Mouse (Mus musculus): ENCODE data around the gene Arnt2. TPM values are rescaled to one million over a fixed set of nuclear protein-coding genes. Genes with fewer than 3 reads are reported as not detected.

Arnt2 gene
- polyA plus RNA-seq, 1 experiment = 2.5 TPM

GRCm38 (mm10) chr7:84315353-84316003 lies 94.5 kb downstream of the Arnt2 start:
- Histone ChIP-seq H3K4me3 (replicated peaks; ENCODE audit: control insufficient read depth, low read depth, low read length) (no peak overlapping the region), H3K27ac (ENCODE audit: control insufficient read depth, insufficient read depth, low read depth, low read length, poor library complexity) (no peak overlapping the region), H3K4me1 (ENCODE audit: control insufficient read depth, insufficient read depth, low read length) (no peaks in the 10 kb centered on the region)
- WGBS = 50% methylated on average over 7 of the region's 7 CpGs
- TF ChIP-seq POLR2A (IDR thresholded peaks at IDR 0.05; ENCODE audit: borderline replicate concordance, control insufficient read depth, low read depth, low read length) (no peak), CTCF (IDR thresholded peaks at IDR 0.05; ENCODE audit: control insufficient read depth, insufficient read depth, low read length) (peak; percentile 33; the same call in 1 of the 2 replicates)

- no peak overlapping the region for H3K4me3 ChIP-seq (replicated peaks; ENCODE audit: control insufficient read depth, low read depth, low read length)
- H3K27ac ChIP-seq (ENCODE audit: control insufficient read depth, insufficient read depth, low read depth, low read length, poor library complexity) = no peak overlapping the region
- TF ChIP-seq POLR2A (IDR thresholded peaks at IDR 0.05; ENCODE audit: borderline replicate concordance, control insufficient read depth, low read depth, low read length) = no peak
- no peak for TF ChIP-seq CTCF (IDR thresholded peaks at IDR 0.05; ENCODE audit: control insufficient read depth, insufficient read depth, low read length)
- no peaks in the 10 kb centered on the region for H3K4me1 ChIP-seq (ENCODE audit: control insufficient read depth, insufficient read depth, low read length)
- 87% methylated on average over 2 of the region's 2 CpGs for WGBS
Measured at GRCm38 (mm10) chr7:84314742-84315141, 95.2 kb downstream of the Arnt2 start.

- 68% methylated on average over 3 of the region's 3 CpGs for WGBS
- no peak overlapping the region for H3K27ac ChIP-seq (ENCODE audit: control insufficient read depth, insufficient read depth, low read depth, low read length, poor library complexity)
- H3K4me1 ChIP-seq (ENCODE audit: control insufficient read depth, insufficient read depth, low read length) = no peaks in the 10 kb centered on the region
- TF ChIP-seq POLR2A (IDR thresholded peaks at IDR 0.05; ENCODE audit: borderline replicate concordance, control insufficient read depth, low read depth, low read length) (no peak), CTCF (IDR thresholded peaks at IDR 0.05; ENCODE audit: control insufficient read depth, insufficient read depth, low read length) (no peak)
- no peak overlapping the region for H3K4me3 ChIP-seq (replicated peaks; ENCODE audit: control insufficient read depth, low read depth, low read length)
Measured at GRCm38 (mm10) chr7:84311624-84312023, 98.4 kb downstream of the Arnt2 start.

GRCm38 (mm10) chr7:84310909-84311311 lies 99.1 kb downstream of the Arnt2 start:
- TF ChIP-seq POLR2A (IDR thresholded peaks at IDR 0.05; ENCODE audit: borderline replicate concordance, control insufficient read depth, low read depth, low read length) = no peak
- TF ChIP-seq CTCF (IDR thresholded peaks at IDR 0.05; ENCODE audit: control insufficient read depth, insufficient read depth, low read length) = no peak
- Histone ChIP-seq H3K27ac (ENCODE audit: control insufficient read depth, insufficient read depth, low read depth, low read length, poor library complexity) (no peak overlapping the region), H3K4me3 (replicated peaks; ENCODE audit: control insufficient read depth, low read depth, low read length) (no peak overlapping the region), H3K4me1 (ENCODE audit: control insufficient read depth, insufficient read depth, low read length) (no peaks in the 10 kb centered on the region)
- 76% methylated on average over 4 of the region's 4 CpGs for WGBS

GRCm38 (mm10) chr7:84307329-84307925 lies 102.5 kb downstream of the Arnt2 start:
- WGBS = 78% methylated on average over 3 of the region's 3 CpGs
- Histone ChIP-seq H3K27ac (ENCODE audit: control insufficient read depth, insufficient read depth, low read depth, low read length, poor library complexity) (no peak overlapping the region), H3K4me1 (ENCODE audit: control insufficient read depth, insufficient read depth, low read length) (no peaks in the 10 kb centered on the region), H3K4me3 (replicated peaks; ENCODE audit: control insufficient read depth, low read depth, low read length) (no peak overlapping the region)
- TF ChIP-seq CTCF (IDR thresholded peaks at IDR 0.05; ENCODE audit: control insufficient read depth, insufficient read depth, low read length) = no peak
- no peak for TF ChIP-seq POLR2A (IDR thresholded peaks at IDR 0.05; ENCODE audit: borderline replicate concordance, control insufficient read depth, low read depth, low read length)

GRCm38 (mm10) chr7:84300261-84300660 lies 109.7 kb downstream of the Arnt2 start:
- no peaks in the 10 kb centered on the region for H3K4me1 ChIP-seq (ENCODE audit: control insufficient read depth, insufficient read depth, low read length)
- TF ChIP-seq POLR2A (IDR thresholded peaks at IDR 0.05; ENCODE audit: borderline replicate concordance, control insufficient read depth, low read depth, low read length) = no peak
- no peak for TF ChIP-seq CTCF (IDR thresholded peaks at IDR 0.05; ENCODE audit: control insufficient read depth, insufficient read depth, low read length)
- 50% methylated on average over 1 of the region's 1 CpGs for WGBS
- no peak overlapping the region for H3K4me3 ChIP-seq (replicated peaks; ENCODE audit: control insufficient read depth, low read depth, low read length)
- no peak overlapping the region for H3K27ac ChIP-seq (ENCODE audit: control insufficient read depth, insufficient read depth, low read depth, low read length, poor library complexity)

GRCm38 (mm10) chr7:84299601-84300000 lies 110.4 kb downstream of the Arnt2 start:
- TF ChIP-seq CTCF (IDR thresholded peaks at IDR 0.05; ENCODE audit: control insufficient read depth, insufficient read depth, low read length) (no peak), POLR2A (IDR thresholded peaks at IDR 0.05; ENCODE audit: borderline replicate concordance, control insufficient read depth, low read depth, low read length) (no peak)
- Histone ChIP-seq H3K27ac (ENCODE audit: control insufficient read depth, insufficient read depth, low read depth, low read length, poor library complexity) (no peak overlapping the region), H3K4me3 (replicated peaks; ENCODE audit: control insufficient read depth, low read depth, low read length) (no peak overlapping the region), H3K4me1 (ENCODE audit: control insufficient read depth, insufficient read depth, low read length) (no peaks in the 10 kb centered on the region)
- WGBS = 71% methylated on average over 4 of the region's 4 CpGs

- no peak for TF ChIP-seq POLR2A (IDR thresholded peaks at IDR 0.05; ENCODE audit: borderline replicate concordance, control insufficient read depth, low read depth, low read length)
- no peak for TF ChIP-seq CTCF (IDR thresholded peaks at IDR 0.05; ENCODE audit: control insufficient read depth, insufficient read depth, low read length)
- H3K4me3 ChIP-seq (replicated peaks; ENCODE audit: control insufficient read depth, low read depth, low read length) = no peak overlapping the region
- WGBS = 78% methylated on average over 7 of the region's 7 CpGs
- no peaks in the 10 kb centered on the region; the same call in 1 of the 2 replicates for H3K4me1 ChIP-seq (ENCODE audit: control insufficient read depth, insufficient read depth, low read length)
- H3K27ac ChIP-seq (ENCODE audit: control insufficient read depth, insufficient read depth, low read depth, low read length, poor library complexity) = no peak overlapping the region
Measured at GRCm38 (mm10) chr7:84293054-84293453, 116.9 kb downstream of the Arnt2 start.

Data from bone marrow, adult 2 months (tissue).